Mouse (Mus musculus) ES-E14 (cell line): ENCODE data around the gene Mettl14.

ENCODE experiments used
- CHD2 ChIP-seq: IDR thresholded peaks from 2 replicates; pipeline ENCODE4 v1.6.1; 2014; ENCODE audit warnings: mild to moderate bottlenecking, low read depth, low read length, inconsistent platforms
- HCFC1 ChIP-seq: IDR thresholded peaks from 2 replicates; pipeline ENCODE4 v1.6.1; 2012; ENCODE audit warnings: low read length, inconsistent platforms, borderline replicate concordance; ENCODE audit not compliant: insufficient read depth
- MAFK ChIP-seq: IDR thresholded peaks from 2 replicates; pipeline ENCODE4 v1.6.1; 2014; ENCODE audit warnings: mild to moderate bottlenecking, low read depth, low read length, inconsistent platforms; ENCODE audit not compliant: insufficient read depth
- ZC3H11A ChIP-seq: IDR thresholded peaks from 2 replicates; pipeline ENCODE4 v1.6.1; 2012; ENCODE audit warnings: low read depth, mild to moderate bottlenecking, inconsistent platforms, low read length, borderline replicate concordance
- ZNF384 ChIP-seq: IDR thresholded peaks from 2 replicates; pipeline ENCODE4 v1.6.1; 2012; ENCODE audit warnings: low read depth, low read length, inconsistent platforms

DNA sequence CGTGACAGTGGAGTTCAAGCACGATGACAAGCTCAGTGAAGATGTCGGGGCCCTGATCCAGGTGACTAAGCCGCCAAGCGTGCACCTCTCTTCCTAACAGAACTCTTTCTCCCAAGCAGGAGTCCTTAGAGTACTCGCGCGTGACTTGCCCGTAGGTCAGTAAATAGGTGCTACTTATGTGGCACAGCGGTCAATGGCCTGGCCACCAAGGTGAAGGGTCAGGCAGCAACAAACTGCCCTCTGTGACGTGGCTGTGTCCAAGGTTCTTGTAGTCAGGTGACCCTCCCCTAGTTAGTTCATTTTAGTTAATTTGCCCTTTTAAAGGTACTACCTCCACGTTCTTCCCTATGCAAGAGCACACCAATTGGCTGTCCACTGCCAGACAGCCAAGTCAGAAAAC is 32.2 kb downstream of the Mettl14 start:
- TF ChIP-seq ZNF384 (no peak), MAFK (no peak), ZC3H11A (no peak), CHD2 (no peak), HCFC1 (no peak)
